Mouse (Mus musculus) midbrain, embryonic 10.5 days (tissue): ENCODE measurements around the gene Pde4dip. TPM values are rescaled to one million over a fixed set of nuclear protein-coding genes. Genes with fewer than 3 reads are reported as not detected.

Experiments
- DNase-seq: peaks from one replicate; pipeline ENCODE4 v3.0.0-alpha.2; 2017; ENCODE audit warnings: low spot score
- H3K27ac ChIP-seq: fragments of 300-500 bp; sonication (generic); replicated peaks from 2 replicates; pipeline ENCODE4 v1.5.1; 2016; ENCODE audit warnings: mild to moderate bottlenecking
- H3K27me3 ChIP-seq: fragments of 300-500 bp; sonication (generic); 2 replicates; pipeline ENCODE4 v1.6.1; 2016; ENCODE audit warnings: low read depth, mild to moderate bottlenecking; ENCODE audit not compliant: poor library complexity, severe bottlenecking
- H3K36me3 ChIP-seq: fragments of 300-500 bp; sonication (generic); 2 replicates; pipeline ENCODE4 v1.6.1; 2016; ENCODE audit warnings: mild to moderate bottlenecking, moderate library complexity
- H3K4me1 ChIP-seq: fragments of 300-500 bp; sonication (generic); 2 replicates; pipeline ENCODE4 v1.6.1; 2016
- H3K4me3 ChIP-seq: fragments of 300-500 bp; sonication (generic); 2 replicates; pipeline ENCODE4 v1.5.1; 2016; ENCODE audit warnings: mild to moderate bottlenecking, moderate library complexity
- H3K9me3 ChIP-seq: fragments of 300-500 bp; sonication (generic); replicated peaks from 2 replicates; pipeline ENCODE4 v1.6.1; 2016; ENCODE audit warnings: mild to moderate bottlenecking
- WGBS: fragments of 180-500 bp; shearing (Covaris S2); methylation state at CpG from one replicate; pipeline ENCODE4 v1.1.7; 2016; 5-methylcytosine and 5-hydroxymethylcytosine counted together
- polyA plus RNA-seq: library from polyadenylated mRNA; unstranded; fragments of >200 nt; fragmentation: Nextera tagmentation; extraction: Ambion mirVana; gene quantifications from 2 replicates; pipeline ENCODE4 v1.2.1, GENCODE M21; 2016

The Pde4dip gene
- polyA plus RNA-seq, 1 experiment from 2014 or later, result 18.5 TPM

DNA sequence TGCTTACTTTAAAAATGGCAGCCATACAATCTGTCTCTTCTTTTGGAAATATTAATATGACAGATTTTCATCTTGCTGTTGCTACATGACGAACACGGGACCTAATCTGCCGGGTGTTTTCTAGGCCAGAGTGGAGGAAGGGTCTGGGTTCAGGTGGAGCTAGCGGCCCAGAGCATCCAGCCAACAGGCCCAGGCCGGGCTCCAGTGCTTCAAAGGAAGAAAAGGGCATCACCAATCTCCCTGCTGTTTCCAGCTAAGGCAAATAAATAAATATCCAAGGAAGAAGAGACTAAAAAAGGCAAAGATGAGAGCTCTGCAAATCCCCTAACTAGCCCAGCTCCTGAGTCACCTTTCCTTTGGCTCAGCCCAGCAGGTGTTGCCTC is 731 bp downstream of the Pde4dip start:
- Histone ChIP-seq H3K9me3 (no peaks in the 10 kb centered on the region), H3K27me3 (peaks cover 38% of the 10 kb centered on the region), H3K36me3 (no peaks in the 10 kb centered on the region), H3K27ac (no peak overlapping the region), H3K4me3 (peak overlapping the region; percentile 66), H3K4me1 (peaks cover 12% of the 10 kb centered on the region)
- WGBS, result 58% methylated on average over 5 of the region's 5 CpGs
- DNase-seq, result no peak

- H3K9me3 ChIP-seq, result no peaks in the 10 kb centered on the region
- H3K27ac ChIP-seq, result no peak overlapping the region
- WGBS, result 95% methylated on average over 5 of the region's 5 CpGs
- no peaks in the 10 kb centered on the region for H3K27me3 ChIP-seq
- H3K4me3 ChIP-seq, result no peak overlapping the region
- no peak for DNase-seq
- H3K4me1 ChIP-seq, result no peaks in the 10 kb centered on the region
- no peaks in the 10 kb centered on the region for H3K36me3 ChIP-seq
These were observed 6.9 kb downstream of the Pde4dip start for GRCm38 (mm10) chr3:97881576-97881975.

DNA sequence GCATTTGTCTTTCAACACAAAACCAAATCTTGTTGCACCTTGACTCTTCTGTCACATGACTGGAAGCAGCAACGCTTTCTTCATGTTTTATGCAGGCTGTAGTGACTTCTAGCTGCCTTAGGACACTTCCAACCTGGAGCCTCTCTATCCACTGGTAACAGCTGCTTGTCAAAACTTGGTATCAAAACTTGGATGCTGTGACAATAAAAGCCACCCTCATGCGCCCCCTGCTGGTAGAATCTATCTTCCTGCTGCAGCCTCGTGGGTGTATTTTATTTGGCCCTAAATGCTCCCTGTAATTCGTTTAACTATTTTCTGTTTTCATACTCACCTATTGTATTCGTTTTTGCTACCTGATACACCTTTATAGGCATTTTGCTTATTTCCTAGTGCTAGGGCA is 9.3 kb downstream of the Pde4dip start:
- no peak overlapping the region for H3K27ac ChIP-seq
- no peaks in the 10 kb centered on the region for H3K9me3 ChIP-seq
- DNase-seq, result peak; percentile 76
- no peaks in the 10 kb centered on the region for H3K27me3 ChIP-seq
- H3K4me3 ChIP-seq, result no peak overlapping the region
- H3K4me1 ChIP-seq, result peaks cover 5% of the 10 kb centered on the region
- WGBS, result 22% methylated on average over 5 of the region's 5 CpGs
- no peaks in the 10 kb centered on the region for H3K36me3 ChIP-seq

DNA sequence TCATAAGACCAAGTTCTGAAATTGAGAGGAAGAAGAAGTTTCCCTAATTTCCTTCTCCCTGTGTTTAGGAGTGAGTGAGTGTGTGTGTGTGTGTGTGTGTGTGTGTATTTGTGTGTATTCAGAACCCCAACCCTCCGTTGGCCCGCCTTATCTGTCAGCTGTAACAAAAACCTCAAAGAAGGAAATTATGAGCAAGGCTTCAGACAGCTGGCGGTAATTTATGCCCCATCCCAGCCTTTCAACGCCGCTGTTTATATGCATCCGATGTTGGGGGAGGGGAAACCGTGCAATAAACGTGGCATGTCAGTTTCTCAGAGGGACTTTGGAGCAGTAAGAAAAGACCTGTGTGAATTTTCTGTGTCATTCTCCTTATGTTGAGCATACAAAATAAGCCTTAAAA is 12.2 kb downstream of the Pde4dip start:
- no peaks in the 10 kb centered on the region for H3K27me3 ChIP-seq
- DNase-seq, result no peak
- H3K27ac ChIP-seq, result no peak overlapping the region
- no peaks in the 10 kb centered on the region for H3K9me3 ChIP-seq
- 63% methylated on average over 8 of the region's 8 CpGs for WGBS
- H3K36me3 ChIP-seq, result no peaks in the 10 kb centered on the region
- peaks cover 5% of the 10 kb centered on the region for H3K4me1 ChIP-seq
- no peak overlapping the region for H3K4me3 ChIP-seq

GRCm38 (mm10) chr3:97874777-97875176 is 13.7 kb downstream of the Pde4dip start:
- DNase-seq, result no peak
- no peak overlapping the region for H3K4me3 ChIP-seq
- 18% methylated on average over 5 of the region's 5 CpGs for WGBS

DNA sequence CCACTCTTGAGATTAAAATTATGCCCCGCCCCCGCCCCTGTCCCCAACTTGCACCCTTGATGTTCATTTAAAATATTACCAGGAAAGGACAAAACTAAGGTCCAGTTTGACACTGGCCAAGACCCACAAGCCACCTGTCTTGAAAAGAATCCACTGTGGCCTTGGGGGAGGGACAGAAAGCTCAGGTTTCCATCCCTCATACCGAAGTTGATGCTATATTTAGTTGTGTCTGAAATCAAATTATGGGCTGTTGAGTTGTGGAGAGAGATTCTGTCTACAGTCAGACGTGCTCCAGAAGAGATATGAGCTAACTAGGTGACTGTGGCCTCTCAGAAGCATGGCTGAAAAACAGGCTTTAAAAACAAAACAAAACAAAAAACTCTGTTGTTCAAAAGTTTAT is 18.8 kb downstream of the Pde4dip start:
- Histone ChIP-seq H3K27me3 (peaks cover 50% of the 10 kb centered on the region), H3K4me3 (no peak overlapping the region), H3K9me3 (no peaks in the 10 kb centered on the region), H3K36me3 (no peaks in the 10 kb centered on the region), H3K4me1 (peaks cover 15% of the 10 kb centered on the region), H3K27ac (no peak overlapping the region)
- no peak for DNase-seq
- WGBS, result 84% methylated on average over 4 of the region's 4 CpGs

More at GRCm38 (mm10) chr3:97874777-97875176, 13.7 kb downstream of the Pde4dip start:
- Histone ChIP-seq H3K27me3 (peaks cover under 1% of the 10 kb centered on the region), H3K4me1 (peaks cover 5% of the 10 kb centered on the region), H3K36me3 (no peaks in the 10 kb centered on the region), H3K9me3 (no peaks in the 10 kb centered on the region), H3K27ac (no peak overlapping the region)

GRCm38 (mm10) chr3:97868733-97869132 is 19.8 kb downstream of the Pde4dip start:
- H3K4me1 ChIP-seq, result peaks cover 15% of the 10 kb centered on the region
- no peaks in the 10 kb centered on the region for H3K36me3 ChIP-seq
- no peak for DNase-seq
- peaks cover 50% of the 10 kb centered on the region for H3K27me3 ChIP-seq
- no peak overlapping the region for H3K4me3 ChIP-seq
- 49% methylated on average over 5 of the region's 5 CpGs for WGBS
- no peaks in the 10 kb centered on the region for H3K9me3 ChIP-seq
- H3K27ac ChIP-seq, result no peak overlapping the region

GRCm38 (mm10) chr3:97868024-97868689 is 20.4 kb downstream of the Pde4dip start:
- 4% methylated on average over 42 of the region's 42 CpGs for WGBS
- peak; percentile 50 for DNase-seq
- H3K27me3 ChIP-seq, result peaks cover 50% of the 10 kb centered on the region
- H3K27ac ChIP-seq, result no peak overlapping the region
- H3K9me3 ChIP-seq, result no peaks in the 10 kb centered on the region
- H3K4me1 ChIP-seq, result peaks cover 15% of the 10 kb centered on the region
- H3K36me3 ChIP-seq, result no peaks in the 10 kb centered on the region
- peak overlapping the region; percentile 59 for H3K4me3 ChIP-seq

GRCm38 (mm10) chr3:97867221-97868023 is 21.1 kb downstream of the Pde4dip start:
- H3K27ac ChIP-seq, result no peak overlapping the region
- peaks cover 15% of the 10 kb centered on the region for H3K4me1 ChIP-seq
- H3K9me3 ChIP-seq, result no peaks in the 10 kb centered on the region
- WGBS, result 3% methylated on average over 28 of the region's 28 CpGs
- H3K4me3 ChIP-seq, result peak overlapping the region; percentile 59
- peak; percentile 32 for DNase-seq
- no peaks in the 10 kb centered on the region for H3K36me3 ChIP-seq
- H3K27me3 ChIP-seq, result peaks cover 50% of the 10 kb centered on the region

- Histone ChIP-seq H3K36me3 (no peaks in the 10 kb centered on the region), H3K4me1 (peaks cover 15% of the 10 kb centered on the region), H3K4me3 (peak overlapping the region; percentile 59; the same call in 1 of the 2 replicates), H3K27ac (no peak overlapping the region), H3K27me3 (peaks cover 50% of the 10 kb centered on the region), H3K9me3 (no peaks in the 10 kb centered on the region)
- 61% methylated on average over 4 of the region's 4 CpGs for WGBS
- no peak for DNase-seq
These were observed 21.8 kb downstream of the Pde4dip start for GRCm38 (mm10) chr3:97866696-97867095.

GRCm38 (mm10) chr3:97860820-97861451 is 27.6 kb downstream of the Pde4dip start:
- H3K36me3 ChIP-seq, result no peaks in the 10 kb centered on the region

GRCm38 (mm10) chr3:97859400-97859799 is 29.1 kb downstream of the Pde4dip start:
- H3K9me3 ChIP-seq, result no peaks in the 10 kb centered on the region
- H3K27ac ChIP-seq, result no peak overlapping the region
- DNase-seq, result no peak
- WGBS, result 81% methylated on average over 1 of the region's 1 CpGs
- H3K4me1 ChIP-seq, result no peaks in the 10 kb centered on the region
- no peak overlapping the region for H3K4me3 ChIP-seq
- H3K36me3 ChIP-seq, result no peaks in the 10 kb centered on the region
- no peaks in the 10 kb centered on the region for H3K27me3 ChIP-seq

More at GRCm38 (mm10) chr3:97860820-97861451, 27.6 kb downstream of the Pde4dip start:
- Histone ChIP-seq H3K27ac (no peak overlapping the region), H3K4me1 (no peaks in the 10 kb centered on the region), H3K4me3 (no peak overlapping the region), H3K9me3 (no peaks in the 10 kb centered on the region), H3K27me3 (peaks cover 11% of the 10 kb centered on the region)
- no peak for DNase-seq
- 93% methylated on average over 7 of the region's 7 CpGs for WGBS
